Mouse (Mus musculus): ENCODE measurements at regions not wholly inside any gene's neighbourhood (a gene's known extent, or its start where the extent isn't known, plus 50 kb on each side); places are given as distances from the start of the nearest gene placed in this dataset.

- no peak for DNase-seq
These were observed 493.3 kb upstream of the Adamts16 start for GRCm38 (mm10) chr13:71334925-71335324.

- no peak for DNase-seq
These were observed 491.5 kb upstream of the Adamts16 start for GRCm38 (mm10) chr13:71333146-71333545.

GRCm38 (mm10) chr13:71330321-71330720 is 488.7 kb upstream of the Adamts16 start:
- no peak for DNase-seq

- no peak for DNase-seq
These were observed 486.5 kb upstream of the Adamts16 start for GRCm38 (mm10) chr13:71327802-71328753.

- DNase-seq = no peak
These were observed 478.9 kb upstream of the Adamts16 start for GRCm38 (mm10) chr13:71320489-71320888.

GRCm38 (mm10) chr13:71303956-71304355 is 462.3 kb upstream of the Adamts16 start:
- no peak for DNase-seq

GRCm38 (mm10) chr13:71275991-71276390 is 434.4 kb upstream of the Adamts16 start:
- no peak for DNase-seq

GRCm38 (mm10) chr13:71274139-71274538 is 432.5 kb upstream of the Adamts16 start:
- DNase-seq = no peak

- DNase-seq = no peak
These were observed 431.9 kb upstream of the Adamts16 start for GRCm38 (mm10) chr13:71273485-71273884.

GRCm38 (mm10) chr13:71273067-71273466 is 431.5 kb upstream of the Adamts16 start:
- no peak for DNase-seq

- DNase-seq = no peak
These were observed 430.8 kb upstream of the Adamts16 start for GRCm38 (mm10) chr13:71272431-71272830.

GRCm38 (mm10) chr13:71271727-71272418 is 430.3 kb upstream of the Adamts16 start:
- DNase-seq = no peak

GRCm38 (mm10) chr13:71270370-71270769 is 428.8 kb upstream of the Adamts16 start:
- DNase-seq = no peak

GRCm38 (mm10) chr13:71269496-71269895 is 427.9 kb upstream of the Adamts16 start:
- no peak for DNase-seq

GRCm38 (mm10) chr13:71263315-71263878 is 421.8 kb upstream of the Adamts16 start:
- DNase-seq = no peak

GRCm38 (mm10) chr13:71262575-71263295 is 421.1 kb upstream of the Adamts16 start:
- no peak for DNase-seq

- DNase-seq = no peak
These were observed 412.4 kb upstream of the Adamts16 start for GRCm38 (mm10) chr13:71254016-71254415.

- no peak for DNase-seq
These were observed 406.8 kb upstream of the Adamts16 start for GRCm38 (mm10) chr13:71248261-71249031.

GRCm38 (mm10) chr13:71247241-71247640 is 405.6 kb upstream of the Adamts16 start:
- DNase-seq = no peak

GRCm38 (mm10) chr13:71245326-71245725 is 403.7 kb upstream of the Adamts16 start:
- no peak for DNase-seq

GRCm38 (mm10) chr13:71239782-71240181 is 398.2 kb upstream of the Adamts16 start:
- no peak for DNase-seq

- DNase-seq = no peak
These were observed 393.7 kb upstream of the Adamts16 start for GRCm38 (mm10) chr13:71235338-71235737.

All from cerebellum, adult 8-10 months (tissue).